Mouse (Mus musculus): Measurements from ENCODE around the gene Cacng7. TPM values are rescaled to one million over a fixed set of nuclear protein-coding genes. Genes with fewer than 3 reads are reported as not detected.
A peak's percentile ranks its signal among the peaks of the same experiment; 100 is the strongest.

Cacng7 gene
- polyA plus RNA-seq, 1 experiment from 2014 or later, result 3.8 TPM

- peak; percentile 94 for ATAC-seq
- H3K27ac ChIP-seq (ENCODE audit: low read depth, low read length), result peak overlapping the region; percentile 89
- peak overlapping the region; percentile 75 for H3K4me3 ChIP-seq (ENCODE audit: low read depth, low read length)
- peak overlapping the region; percentile 93 for H3K9ac ChIP-seq (ENCODE audit: low read length)
- peak; percentile 94 for DNase-seq (ENCODE audit: low spot score)
- no peaks in the 10 kb centered on the region for H3K36me3 ChIP-seq (ENCODE audit: control insufficient read depth, insufficient read depth, low read length)
- peaks cover 10% of the 10 kb centered on the region for H3K4me1 ChIP-seq (ENCODE audit: control insufficient read depth, insufficient read depth, low read length)
- peak overlapping the region; percentile 60 for H3K4me2 ChIP-seq (ENCODE audit: low read length)
- no peaks in the 10 kb centered on the region for H3K9me3 ChIP-seq (replicated peaks; ENCODE audit: control insufficient read depth, low read length)
- WGBS, result under 1% methylated on average over 27 of the region's 27 CpGs
- H3K27me3 ChIP-seq (replicated peaks; ENCODE audit: control insufficient read depth, insufficient read depth, low read length), result no peaks in the 10 kb centered on the region
Observed at GRCm38 (mm10) chr7:3331581-3332223, 1.1 kb upstream of the Cacng7 start.

DNA sequence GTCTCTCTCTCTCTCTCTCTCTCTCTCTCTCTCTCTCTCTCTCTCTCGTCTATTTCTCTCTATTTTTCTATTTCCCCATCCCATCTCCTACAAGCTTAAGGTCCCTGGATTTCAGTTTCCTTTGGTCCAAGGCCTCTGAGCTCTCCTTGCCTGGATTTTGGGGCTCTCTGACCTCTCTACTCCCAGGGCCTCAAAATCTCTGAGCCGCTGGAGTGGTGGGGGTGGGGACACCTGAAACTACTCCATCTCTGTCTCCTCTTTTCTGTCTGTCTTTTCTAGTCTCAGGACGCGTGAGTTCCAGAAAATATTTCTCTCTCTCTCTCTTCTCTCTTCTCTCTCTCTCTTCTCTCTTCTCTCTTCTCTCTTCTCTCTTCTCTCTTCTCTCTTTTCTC, 535 bp upstream of the Cacng7 start:
- Histone ChIP-seq H3K9me3 (replicated peaks; ENCODE audit: control insufficient read depth, low read length) (no peaks in the 10 kb centered on the region), H3K27me3 (replicated peaks; ENCODE audit: control insufficient read depth, insufficient read depth, low read length) (no peaks in the 10 kb centered on the region), H3K27ac (ENCODE audit: low read depth, low read length) (peak overlapping the region; percentile 89), H3K4me1 (ENCODE audit: control insufficient read depth, insufficient read depth, low read length) (peaks cover 10% of the 10 kb centered on the region), H3K4me3 (ENCODE audit: low read depth, low read length) (peak overlapping the region; percentile 75), H3K4me2 (ENCODE audit: low read length) (peak overlapping the region; percentile 60), H3K36me3 (ENCODE audit: control insufficient read depth, insufficient read depth, low read length) (no peaks in the 10 kb centered on the region), H3K9ac (ENCODE audit: low read length) (peak overlapping the region; percentile 93)
- 0% methylated on average over 4 of the region's 4 CpGs for WGBS
- DNase-seq (ENCODE audit: low spot score), result no peak
- ATAC-seq, result peak; percentile 9; the same call in 1 of the 2 replicates

- ATAC-seq, result no peak
Observed at GRCm38 (mm10) chr7:3333542-3333941, 787 bp downstream of the Cacng7 start.

DNA sequence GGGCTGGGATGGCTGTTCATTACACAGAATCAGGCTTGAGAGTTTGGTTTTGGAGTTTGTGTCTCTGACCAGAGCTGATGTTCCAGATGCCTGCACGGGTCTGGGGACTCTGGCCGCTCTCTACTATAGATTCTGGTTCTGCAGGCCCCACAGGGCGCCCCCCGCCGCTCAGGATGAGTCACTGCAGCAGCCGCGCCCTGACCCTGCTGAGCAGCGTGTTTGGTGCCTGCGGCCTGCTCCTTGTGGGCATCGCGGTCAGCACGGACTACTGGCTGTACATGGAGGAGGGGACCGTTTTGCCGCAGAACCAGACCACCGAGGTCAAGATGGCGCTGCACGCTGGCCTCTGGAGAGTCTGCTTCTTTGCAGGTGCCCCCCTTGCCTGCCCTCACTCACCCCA, 3.7 kb downstream of the Cacng7 start:
- H3K27me3 ChIP-seq (replicated peaks; ENCODE audit: control insufficient read depth, insufficient read depth, low read length), result no peaks in the 10 kb centered on the region
- no peaks in the 10 kb centered on the region for H3K9me3 ChIP-seq (replicated peaks; ENCODE audit: control insufficient read depth, low read length)
- H3K9ac ChIP-seq (ENCODE audit: low read length), result no peak overlapping the region
- no peak overlapping the region for H3K4me3 ChIP-seq (ENCODE audit: low read depth, low read length)
- no peak overlapping the region for H3K4me2 ChIP-seq (ENCODE audit: low read length)
- DNase-seq (ENCODE audit: low spot score), result no peak
- ATAC-seq, result no peak
- peaks cover 10% of the 10 kb centered on the region for H3K4me1 ChIP-seq (ENCODE audit: control insufficient read depth, insufficient read depth, low read length)
- H3K27ac ChIP-seq (ENCODE audit: low read depth, low read length), result no peak overlapping the region
- H3K36me3 ChIP-seq (ENCODE audit: control insufficient read depth, insufficient read depth, low read length), result peaks cover 21% of the 10 kb centered on the region
- WGBS, result 69% methylated on average over 17 of the region's 17 CpGs

More at GRCm38 (mm10) chr7:3333542-3333941, 787 bp downstream of the Cacng7 start:
- Histone ChIP-seq H3K9me3 (replicated peaks; ENCODE audit: control insufficient read depth, low read length) (no peaks in the 10 kb centered on the region), H3K4me2 (ENCODE audit: low read length) (peak overlapping the region; percentile 60), H3K27me3 (replicated peaks; ENCODE audit: control insufficient read depth, insufficient read depth, low read length) (no peaks in the 10 kb centered on the region), H3K27ac (ENCODE audit: low read depth, low read length) (peak overlapping the region; percentile 89; the same call in 1 of the 2 replicates), H3K9ac (ENCODE audit: low read length) (peak overlapping the region; percentile 93), H3K4me3 (ENCODE audit: low read depth, low read length) (peak overlapping the region; percentile 75), H3K4me1 (ENCODE audit: control insufficient read depth, insufficient read depth, low read length) (peaks cover 10% of the 10 kb centered on the region), H3K36me3 (ENCODE audit: control insufficient read depth, insufficient read depth, low read length) (peaks cover 2% of the 10 kb centered on the region; the same call in 1 of the 2 replicates)
- DNase-seq (ENCODE audit: low spot score), result peak; percentile 3
- WGBS, result 5% methylated on average over 5 of the region's 5 CpGs

GRCm38 (mm10) chr7:3338286-3338935, 5.7 kb downstream of the Cacng7 start:
- Histone ChIP-seq H3K27ac (ENCODE audit: low read depth, low read length) (no peak overlapping the region), H3K9ac (ENCODE audit: low read length) (no peak overlapping the region), H3K36me3 (ENCODE audit: control insufficient read depth, insufficient read depth, low read length) (peaks cover 41% of the 10 kb centered on the region), H3K4me2 (ENCODE audit: low read length) (no peak overlapping the region), H3K9me3 (replicated peaks; ENCODE audit: control insufficient read depth, low read length) (no peaks in the 10 kb centered on the region), H3K27me3 (replicated peaks; ENCODE audit: control insufficient read depth, insufficient read depth, low read length) (no peaks in the 10 kb centered on the region), H3K4me1 (ENCODE audit: control insufficient read depth, insufficient read depth, low read length) (peaks cover 9% of the 10 kb centered on the region), H3K4me3 (ENCODE audit: low read depth, low read length) (no peak overlapping the region)
- WGBS, result 88% methylated on average over 11 of the region's 11 CpGs
- DNase-seq (ENCODE audit: low spot score) (no peak), ATAC-seq (no peak)

DNA sequence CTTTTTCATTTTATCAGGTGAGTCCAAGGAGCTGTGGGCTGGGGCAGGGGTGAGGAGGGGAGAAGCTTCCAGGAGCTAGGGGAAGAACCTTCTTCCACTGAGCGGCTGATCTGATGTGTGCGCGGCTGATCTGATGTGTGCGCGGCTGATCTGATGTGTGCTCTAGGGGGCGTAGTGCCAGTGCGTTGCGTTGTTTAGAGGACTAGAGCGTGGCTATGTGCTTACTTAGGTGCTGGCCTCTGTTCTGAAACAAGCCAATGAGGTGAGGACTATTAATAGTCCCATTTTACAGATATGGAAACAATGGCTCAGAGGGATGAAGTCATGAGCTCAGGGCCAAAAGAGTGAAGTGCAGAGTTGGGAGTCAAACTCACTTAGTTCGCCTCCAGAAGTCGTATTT, 6.3 kb downstream of the Cacng7 start:
- H3K27me3 ChIP-seq (replicated peaks; ENCODE audit: control insufficient read depth, insufficient read depth, low read length), result no peaks in the 10 kb centered on the region
- ATAC-seq (no peak), DNase-seq (ENCODE audit: low spot score) (no peak)
- H3K27ac ChIP-seq (ENCODE audit: low read depth, low read length), result no peak overlapping the region
- H3K36me3 ChIP-seq (ENCODE audit: control insufficient read depth, insufficient read depth, low read length), result peaks cover 46% of the 10 kb centered on the region
- H3K4me3 ChIP-seq (ENCODE audit: low read depth, low read length), result no peak overlapping the region
- no peak overlapping the region for H3K9ac ChIP-seq (ENCODE audit: low read length)
- no peak overlapping the region for H3K4me2 ChIP-seq (ENCODE audit: low read length)
- H3K9me3 ChIP-seq (replicated peaks; ENCODE audit: control insufficient read depth, low read length), result no peaks in the 10 kb centered on the region
- peaks cover 4% of the 10 kb centered on the region; the same call in 1 of the 2 replicates for H3K4me1 ChIP-seq (ENCODE audit: control insufficient read depth, insufficient read depth, low read length)
- 96% methylated on average over 11 of the region's 11 CpGs for WGBS

GRCm38 (mm10) chr7:3343861-3344260, 11.1 kb downstream of the Cacng7 start:
- DNase-seq (ENCODE audit: low spot score) (no peak), ATAC-seq (no peak)
- Histone ChIP-seq H3K27me3 (replicated peaks; ENCODE audit: control insufficient read depth, insufficient read depth, low read length) (no peaks in the 10 kb centered on the region), H3K27ac (ENCODE audit: low read depth, low read length) (no peak overlapping the region), H3K9me3 (replicated peaks; ENCODE audit: control insufficient read depth, low read length) (no peaks in the 10 kb centered on the region), H3K9ac (ENCODE audit: low read length) (no peak overlapping the region), H3K4me1 (ENCODE audit: control insufficient read depth, insufficient read depth, low read length) (no peaks in the 10 kb centered on the region), H3K4me3 (ENCODE audit: low read depth, low read length) (no peak overlapping the region), H3K4me2 (ENCODE audit: low read length) (no peak overlapping the region), H3K36me3 (ENCODE audit: control insufficient read depth, insufficient read depth, low read length) (peaks cover 74% of the 10 kb centered on the region)
- WGBS, result 96% methylated on average over 3 of the region's 3 CpGs

GRCm38 (mm10) chr7:3345301-3345700, 12.5 kb downstream of the Cacng7 start:
- Histone ChIP-seq H3K9ac (ENCODE audit: low read length) (no peak overlapping the region), H3K36me3 (ENCODE audit: control insufficient read depth, insufficient read depth, low read length) (peaks cover 81% of the 10 kb centered on the region), H3K4me1 (ENCODE audit: control insufficient read depth, insufficient read depth, low read length) (no peaks in the 10 kb centered on the region), H3K4me3 (ENCODE audit: low read depth, low read length) (no peak overlapping the region), H3K27me3 (replicated peaks; ENCODE audit: control insufficient read depth, insufficient read depth, low read length) (no peaks in the 10 kb centered on the region), H3K27ac (ENCODE audit: low read depth, low read length) (no peak overlapping the region), H3K9me3 (replicated peaks; ENCODE audit: control insufficient read depth, low read length) (no peaks in the 10 kb centered on the region), H3K4me2 (ENCODE audit: low read length) (no peak overlapping the region)
- 93% methylated on average over 3 of the region's 3 CpGs for WGBS
- no peak for DNase-seq (ENCODE audit: low spot score)
- ATAC-seq, result no peak

Measured in forebrain, embryonic 14.5 days (tissue).